Mouse (Mus musculus) MEL (cell line): ENCODE data around the gene Arsb. TPM values are rescaled to one million over a fixed set of nuclear protein-coding genes. Genes with fewer than 3 reads are reported as not detected.

Experiments used
- DNase-seq: peaks from one replicate; pipeline ENCODE4 v3.0.0; 2011; ENCODE audit warnings: low read depth, low spot score
- H3K27ac ChIP-seq: 2 replicates; pipeline ENCODE4 v1.5.1; 2012; ENCODE audit warnings: low read depth, mild to moderate bottlenecking, control low read depth, low read length, moderate library complexity; ENCODE audit not compliant: control insufficient read depth
- H3K27me3 ChIP-seq, 2 experiments: fragments of 150-350 bp in 1 of 2; sonication (generic) in 1 of 2; 2 replicates each; pipeline ENCODE4 v1.6.1; 2012; ENCODE audit warnings: low read length in 2 of 2, mild to moderate bottlenecking in 2 of 2, improper control_type of control experiment in 1 of 2, moderate library complexity in 1 of 2; ENCODE audit not compliant: insufficient read depth in 2 of 2, control insufficient read depth in 1 of 2
- H3K36me3 ChIP-seq, 2 experiments: 2 replicates each; pipeline ENCODE4 v1.6.1; 2012 to 2014; ENCODE audit warnings: low read length in 2 of 2, improper control_type of control experiment in 1 of 2, inconsistent platforms in 1 of 2, mild to moderate bottlenecking in 1 of 2; ENCODE audit not compliant: insufficient read depth in 2 of 2, control insufficient read depth in 1 of 2
- H3K4me1 ChIP-seq, 2 experiments: fragments of 150-350 bp in 1 of 2; sonication (generic) in 1 of 2; 2 replicates each; pipeline ENCODE4 v1.6.1; 2012; ENCODE audit warnings: low read length in 2 of 2, improper control_type of control experiment in 1 of 2, mild to moderate bottlenecking in 1 of 2; ENCODE audit not compliant: insufficient read depth in 2 of 2, control insufficient read depth in 1 of 2
- H3K4me3 ChIP-seq, 2 experiments: fragments of 150-350 bp in 1 of 2; sonication (generic) in 1 of 2; 2 replicates each; pipeline ENCODE4 v1.5.1; 2012; ENCODE audit warnings: low read depth in 2 of 2, low read length in 2 of 2, mild to moderate bottlenecking in 2 of 2, moderate library complexity in 2 of 2, control low read depth in 1 of 2, improper control_type of control experiment in 1 of 2; ENCODE audit not compliant: control insufficient read depth in 1 of 2, insufficient read depth in 1 of 2
- H3K79me2 ChIP-seq: 2 replicates; pipeline ENCODE4 v1.6.1; 2012; ENCODE audit warnings: mild to moderate bottlenecking, low read length, moderate library complexity; ENCODE audit not compliant: control insufficient read depth, poor library complexity, insufficient read depth
- H3K9ac ChIP-seq: 2 replicates; pipeline ENCODE4 v1.6.1; 2012; ENCODE audit warnings: low read depth, mild to moderate bottlenecking, control low read depth, low read length, moderate library complexity; ENCODE audit not compliant: control insufficient read depth, poor library complexity, severe bottlenecking
- H3K9me3 ChIP-seq: fragments of 150-350 bp; sonication (generic); replicated peaks from 2 replicates; pipeline ENCODE4 v1.6.1; 2012; ENCODE audit warnings: mild to moderate bottlenecking, low read length, improper control_type of control experiment, moderate library complexity; ENCODE audit not compliant: insufficient read depth
- BHLHE40 ChIP-seq: IDR thresholded peaks from 2 replicates; pipeline ENCODE4 v1.6.1; 2012; ENCODE audit warnings: low read depth, mild to moderate bottlenecking, inconsistent platforms, low read length, improper control_type of control experiment, borderline replicate concordance
- CHD1 ChIP-seq: IDR thresholded peaks from 2 replicates; pipeline ENCODE4 v1.6.1; 2012; ENCODE audit warnings: low read depth, mild to moderate bottlenecking, inconsistent platforms, low read length, improper control_type of control experiment
- CTCF ChIP-seq, 3 experiments: IDR thresholded peaks in 2 of 3; conservative IDR thresholded peaks in 1 of 3; 2 replicates each; pipeline ENCODE4 v1.5.1; 2011 to 2012; ENCODE audit warnings: low read length in 3 of 3, low read depth in 2 of 3, mild to moderate bottlenecking in 2 of 3, improper control_type of control experiment in 1 of 3, inconsistent platforms in 1 of 3, mixed read lengths in 1 of 3, moderate library complexity in 1 of 3; ENCODE audit not compliant: control insufficient read depth in 1 of 3, insufficient read depth in 1 of 3, poor library complexity in 1 of 3, severe bottlenecking in 1 of 3
- ELF1 ChIP-seq: IDR thresholded peaks from 2 replicates; pipeline ENCODE4 v1.6.1; 2014; ENCODE audit warnings: low read depth, mild to moderate bottlenecking, inconsistent platforms, low read length, improper control_type of control experiment, moderate library complexity
- HCFC1 ChIP-seq: IDR thresholded peaks from 2 replicates; pipeline ENCODE4 v1.6.1; 2012; ENCODE audit warnings: low read depth, mild to moderate bottlenecking, inconsistent platforms, low read length, improper control_type of control experiment, moderate library complexity
- JUND ChIP-seq: IDR thresholded peaks from 2 replicates; pipeline ENCODE4 v1.6.1; 2011; ENCODE audit warnings: low read depth, mild to moderate bottlenecking, improper control_type of control experiment, low read length
- MAX ChIP-seq: IDR thresholded peaks from 2 replicates; pipeline ENCODE4 v1.6.1; 2011; ENCODE audit warnings: low read length, improper control_type of control experiment
- MAZ ChIP-seq: IDR thresholded peaks from 2 replicates; pipeline ENCODE4 v1.6.1; 2012; ENCODE audit warnings: low read depth, mild to moderate bottlenecking, inconsistent platforms, low read length, improper control_type of control experiment
- MEF2A ChIP-seq: IDR thresholded peaks from 2 replicates; pipeline ENCODE4 v1.6.1; 2014; ENCODE audit warnings: low read depth, mild to moderate bottlenecking, inconsistent platforms, low read length, improper control_type of control experiment; ENCODE audit not compliant: poor library complexity, insufficient replicate concordance, severe bottlenecking; ENCODE audit errors: extremely low read depth
- MXI1 ChIP-seq: IDR thresholded peaks from 2 replicates; pipeline ENCODE4 v1.6.1; 2011; ENCODE audit warnings: mild to moderate bottlenecking, low read depth, low read length, improper control_type of control experiment
- MYB ChIP-seq: IDR thresholded peaks from 2 replicates; pipeline ENCODE4 v1.6.1; 2011; ENCODE audit warnings: mild to moderate bottlenecking, low read depth, low read length, improper control_type of control experiment
- MYC ChIP-seq: IDR thresholded peaks from 2 replicates; pipeline ENCODE4 v1.6.1; 2011; ENCODE audit warnings: low read depth, mild to moderate bottlenecking, low read length, improper control_type of control experiment, moderate library complexity
- NRF1 ChIP-seq: IDR thresholded peaks from 2 replicates; pipeline ENCODE4 v1.6.1; 2014; ENCODE audit warnings: low read depth, mild to moderate bottlenecking, inconsistent platforms, low read length, improper control_type of control experiment, moderate library complexity; ENCODE audit not compliant: poor library complexity, insufficient read depth, severe bottlenecking
- RAD21 ChIP-seq: IDR thresholded peaks from 2 replicates; pipeline ENCODE4 v1.6.1; 2011; ENCODE audit warnings: mild to moderate bottlenecking, low read depth, low read length, improper control_type of control experiment
- RCOR1 ChIP-seq: IDR thresholded peaks from 2 replicates; pipeline ENCODE4 v1.6.1; 2012; ENCODE audit warnings: low read depth, mild to moderate bottlenecking, inconsistent platforms, low read length, improper control_type of control experiment
- SIN3A ChIP-seq: IDR thresholded peaks from 2 replicates; pipeline ENCODE4 v1.6.1; 2012; ENCODE audit warnings: low read length, improper control_type of control experiment, inconsistent platforms
- TAL1 ChIP-seq: IDR thresholded peaks from 2 replicates; pipeline ENCODE4 v1.6.1; 2012; ENCODE audit warnings: mild to moderate bottlenecking, inconsistent platforms, low read length, moderate library complexity, mixed read lengths
- TBP ChIP-seq: IDR thresholded peaks from 2 replicates; pipeline ENCODE4 v1.8.0; 2011; ENCODE audit warnings: low read depth, low read length, improper control_type of control experiment
- UBTF ChIP-seq: IDR thresholded peaks from 2 replicates; pipeline ENCODE4 v1.6.1; 2012; ENCODE audit warnings: low read depth, mild to moderate bottlenecking, inconsistent platforms, low read length, improper control_type of control experiment, moderate library complexity, borderline replicate concordance; ENCODE audit not compliant: insufficient read depth
- USF1 ChIP-seq: IDR thresholded peaks from 2 replicates; pipeline ENCODE4 v1.6.1; 2014; ENCODE audit warnings: low read depth, mild to moderate bottlenecking, inconsistent platforms, low read length, improper control_type of control experiment, moderate library complexity
- USF2 ChIP-seq, 2 experiments: IDR thresholded peaks; 2 replicates each; pipeline ENCODE4 v1.6.1; 2011 to 2012; ENCODE audit warnings: improper control_type of control experiment in 2 of 2, low read length in 2 of 2, borderline replicate concordance in 1 of 2, inconsistent platforms in 1 of 2, low read depth in 1 of 2, mild to moderate bottlenecking in 1 of 2; ENCODE audit not compliant: insufficient read depth in 1 of 2
- ZC3H11A ChIP-seq: IDR thresholded peaks from 2 replicates; pipeline ENCODE4 v1.6.1; 2012; ENCODE audit warnings: low read depth, mild to moderate bottlenecking, inconsistent platforms, low read length, improper control_type of control experiment
- ZMIZ1 ChIP-seq: IDR thresholded peaks from 2 replicates; pipeline ENCODE4 v1.6.1; 2012; ENCODE audit warnings: low read depth, mild to moderate bottlenecking, inconsistent platforms, low read length, improper control_type of control experiment, moderate library complexity
- ZNF384 ChIP-seq: IDR thresholded peaks from 2 replicates; pipeline ENCODE4 v1.6.1; 2012; ENCODE audit warnings: low read depth, mild to moderate bottlenecking, inconsistent platforms, low read length, improper control_type of control experiment
- polyA plus RNA-seq, 2 experiments: library from polyadenylated mRNA; stranded (reverse) in 1 of 2; unstranded in 1 of 2; fragments of >175 nt in 1 of 2; fragments of >200 nt in 1 of 2; gene quantifications; 2 replicates each; pipeline versions ENCODE4 v1.2.1 to v1.2.4; 2012; ENCODE audit warnings: low replicate concordance in 2 of 2, low read depth in 1 of 2; ENCODE audit not compliant: insufficient read length in 2 of 2, insufficient read depth in 1 of 2, missing spikeins in 1 of 2
- total RNA-seq: library from RNA; depleted of rRNA; stranded (reverse); fragments of 300-350 nt; gene quantifications from 2 replicates; pipeline ENCODE4 v1.2.3, GENCODE M21; 2012

The Arsb gene
- total and polyA plus RNA-seq, 3 experiments, result 0.04 to 0.07 TPM; not detected in 1

DNA sequence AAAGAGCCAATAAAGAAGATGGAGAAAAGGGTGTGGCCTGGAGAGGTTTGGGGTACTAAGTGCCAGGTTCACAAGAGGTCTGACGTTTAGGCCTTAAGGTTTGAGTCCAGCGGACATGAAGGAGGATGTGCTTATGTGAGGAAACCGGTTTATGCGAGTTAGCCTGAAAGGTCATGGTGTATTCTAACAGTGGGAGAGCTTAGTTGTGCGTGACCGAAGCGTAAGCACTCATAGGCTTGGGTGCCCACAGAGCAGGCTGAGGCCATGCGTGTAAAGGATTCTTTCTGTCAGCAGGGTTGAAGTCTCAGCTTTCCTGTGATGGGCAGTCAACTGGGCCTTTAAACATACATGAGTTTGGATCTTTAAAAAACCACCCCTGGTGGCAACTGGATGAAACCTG lies 82.9 kb downstream of the Arsb start:
- no peaks in the 10 kb centered on the region for H3K36me3 ChIP-seq
- H3K9ac ChIP-seq, result no peak overlapping the region
- no peaks in the 10 kb centered on the region for H3K27me3 ChIP-seq
- H3K4me1 ChIP-seq, result no peaks in the 10 kb centered on the region
- H3K79me2 ChIP-seq, result no peaks in the 10 kb centered on the region
- H3K9me3 ChIP-seq, result no peaks in the 10 kb centered on the region
- no peak overlapping the region for H3K4me3 ChIP-seq
- no peak overlapping the region for H3K27ac ChIP-seq
- no peak for DNase-seq
- TF ChIP-seq ELF1 (no peak), MYB (no peak), TBP (no peak), MAZ (no peak), MEF2A (no peak), MAX (no peak), MYC (no peak), BHLHE40 (no peak), TAL1 (no peak), CTCF (IDR thresholded peaks at IDR 0.05 in 2 of 3, conservative IDR thresholded peaks at IDR 0.05 in 1 of 3; ENCODE audit: control insufficient read depth in 1 of 3, insufficient read depth in 1 of 3, low read depth in 2 of 3, low read length in 3 of 3, poor library complexity in 1 of 3, severe bottlenecking in 1 of 3) (no peak), CHD1 (no peak), MXI1 (no peak), JUND (no peak), ZC3H11A (no peak), NRF1 (no peak)
- TF ChIP-seq, all 39 proteins: peak for 0

DNA sequence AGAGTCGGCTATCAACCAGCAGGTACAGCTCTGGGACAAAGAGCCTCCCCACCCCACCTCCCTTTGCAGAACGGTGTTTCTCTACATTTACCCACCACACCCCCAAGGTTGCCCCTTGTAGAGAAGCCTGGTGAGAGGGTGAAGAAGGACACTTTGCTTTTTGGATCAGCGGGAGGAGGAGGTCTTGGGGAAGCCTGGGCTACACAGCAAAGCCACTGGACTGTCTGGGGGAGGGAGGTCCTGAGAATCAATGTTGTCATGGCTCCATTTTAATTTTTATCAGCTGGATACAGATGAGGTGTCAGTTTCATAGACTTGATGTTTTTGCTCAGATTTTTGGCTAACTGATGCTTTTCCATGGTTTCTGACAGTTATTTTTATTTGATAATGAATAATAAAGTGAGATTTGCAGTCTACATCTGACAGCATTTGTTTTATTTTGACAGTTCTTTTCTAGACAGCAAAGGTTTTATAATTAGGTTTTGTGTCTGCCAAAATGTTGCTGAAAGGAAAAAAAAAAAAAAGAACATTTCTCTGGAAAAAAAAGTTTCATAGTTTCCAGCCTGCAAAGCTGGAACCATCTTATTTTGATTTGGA lies 83.6 kb downstream of the Arsb start:
- Histone ChIP-seq H3K4me3 (no peak overlapping the region), H3K9me3 (no peaks in the 10 kb centered on the region), H3K4me1 (no peaks in the 10 kb centered on the region), H3K27ac (no peak overlapping the region), H3K36me3 (no peaks in the 10 kb centered on the region), H3K9ac (no peak overlapping the region), H3K27me3 (no peaks in the 10 kb centered on the region), H3K79me2 (no peaks in the 10 kb centered on the region)
- DNase-seq, result no peak
- TF ChIP-seq HCFC1 (no peak), ZNF384 (no peak), MYC (no peak), NRF1 (no peak), USF1 (no peak), UBTF (no peak), CTCF (IDR thresholded peaks at IDR 0.05 in 2 of 3, conservative IDR thresholded peaks at IDR 0.05 in 1 of 3; ENCODE audit: control insufficient read depth in 1 of 3, insufficient read depth in 1 of 3, low read depth in 2 of 3, low read length in 3 of 3, poor library complexity in 1 of 3, severe bottlenecking in 1 of 3) (no peak), RCOR1 (no peak), BHLHE40 (no peak), SIN3A (no peak), TBP (no peak), USF2 (IDR thresholded peaks at IDR 0.05; ENCODE audit: borderline replicate concordance in 1 of 2, insufficient read depth in 1 of 2, low read depth in 1 of 2, low read length in 2 of 2) (no peak), RAD21 (no peak), ZMIZ1 (no peak), MAZ (no peak), ZC3H11A (no peak), MAX (no peak)
